Mouse (Mus musculus) heart, adult 2 months (tissue): ENCODE data around the gene Fam84b. TPM values are rescaled to one million over a fixed set of nuclear protein-coding genes. Genes with fewer than 3 reads are reported as not detected.
"Not testable (repeated sequence)": the region's sequence is repeated elsewhere in the genome, so short reads cannot be mapped to it uniquely, and the experiment has no call there.

Experiments
- DNase-seq, 2 experiments: peaks; one replicate each; pipeline ENCODE4 v3.0.0; 2021
- H3K27ac ChIP-seq: fragments of 200-600 bp; 2 replicates; pipeline ENCODE4 v1.8.1; 2022
- H3K27me3 ChIP-seq: fragments of 200-500 bp; 2 replicates; pipeline ENCODE4 v1.6.1; 2012; ENCODE audit warnings: mild to moderate bottlenecking, low read length, inconsistent platforms, mixed read lengths; ENCODE audit not compliant: control insufficient read depth, insufficient read depth
- H3K36me3 ChIP-seq: fragments of 200-500 bp; 2 replicates; pipeline ENCODE4 v1.6.1; 2012; ENCODE audit warnings: low read length, inconsistent platforms; ENCODE audit not compliant: control insufficient read depth, insufficient read depth
- H3K4me1 ChIP-seq: fragments of 200-500 bp; 2 replicates; pipeline ENCODE4 v1.6.1; 2011; ENCODE audit warnings: low read length; ENCODE audit not compliant: control insufficient read depth, insufficient read depth
- H3K4me3 ChIP-seq: fragments of 200-600 bp; 2 replicates; pipeline ENCODE4 v1.8.1; 2022
- H3K79me2 ChIP-seq: fragments of 200-500 bp; replicated peaks from 2 replicates; pipeline ENCODE4 v1.6.1; 2012; ENCODE audit warnings: mild to moderate bottlenecking, inconsistent platforms, low read length, moderate library complexity, mixed read lengths; ENCODE audit not compliant: control insufficient read depth, insufficient read depth
- H3K9ac ChIP-seq: fragments of 200-500 bp; 2 replicates; pipeline ENCODE4 v1.6.1; 2012; ENCODE audit warnings: low read depth, mild to moderate bottlenecking, control low read depth, inconsistent platforms, low read length, mixed read lengths
- CTCF ChIP-seq: fragments of 200-600 bp; IDR thresholded peaks from 2 replicates; pipeline ENCODE4 v1.8.1; 2022; ENCODE audit warnings: antibody characterized with exemption, mild to moderate bottlenecking, moderate library complexity
- EP300 ChIP-seq: fragments of 200-500 bp; IDR thresholded peaks from 2 replicates; pipeline ENCODE4 v1.6.1; 2011; ENCODE audit warnings: low read depth, low read length, control low read depth; ENCODE audit not compliant: insufficient read depth
- POLR2A ChIP-seq: fragments of 200-500 bp; IDR thresholded peaks from 2 replicates; pipeline ENCODE4 v1.6.1; 2011; ENCODE audit warnings: mild to moderate bottlenecking, low read depth, low read length, control low read depth; ENCODE audit not compliant: insufficient read depth
- WGBS: fragments of 180-500 bp; shearing (Covaris S2); methylation state at CpG from one replicate; pipeline ENCODE4 v1.1.7; 2018; 5-methylcytosine and 5-hydroxymethylcytosine counted together
- intact Hi-C: fragments of 180-260 bp; cut with DNase I; formaldehyde crosslinking; loops from one replicate; pipeline ENCODE4 v1.15.1; 2025
- polyA plus RNA-seq: library from polyadenylated mRNA; depleted of rRNA; stranded (reverse); fragments of >200 nt; gene quantifications from 2 replicates; pipeline ENCODE4 v1.2.3, GENCODE M21; 2012
- total RNA-seq, 2 experiments: library from RNA; stranded (reverse); gene quantifications; 2 replicates each; pipeline ENCODE4 v1.2.3; 2021

The Fam84b gene
- total and polyA plus RNA-seq, 3 experiments, result 3.9 to 6.6 (median 4.7) TPM

DNA sequence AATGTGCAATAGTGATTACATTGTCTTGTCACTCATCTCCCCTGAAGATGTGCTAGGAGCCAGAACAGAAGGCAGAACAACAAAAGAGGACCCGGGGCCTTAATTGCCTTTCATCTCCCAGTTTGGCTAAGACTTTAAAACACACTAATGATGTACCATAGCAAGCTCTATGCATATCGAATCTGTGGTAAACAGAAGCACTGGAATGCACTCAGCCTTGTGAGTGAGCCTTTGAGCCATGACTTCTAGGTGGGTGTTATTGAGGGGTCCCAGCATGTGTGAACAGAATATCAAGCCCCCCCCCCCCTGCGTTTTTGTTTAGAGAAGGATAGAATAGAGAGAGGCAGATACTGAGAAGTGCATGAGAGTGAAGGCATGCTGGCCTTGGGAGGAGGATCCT lies 7.7 kb downstream of the Fam84b start:
- DNase-seq, result no peak
- H3K36me3 ChIP-seq, result no peaks in the 10 kb centered on the region
- H3K9ac ChIP-seq, result no peak overlapping the region
- no peak overlapping the region for H3K4me3 ChIP-seq
- no peaks in the 10 kb centered on the region for H3K27me3 ChIP-seq
- 41% methylated on average over 3 of the region's 3 CpGs for WGBS
- no peaks in the 10 kb centered on the region for H3K79me2 ChIP-seq
- TF ChIP-seq EP300, result no peak
- no peak for TF ChIP-seq CTCF
- no peak for TF ChIP-seq POLR2A
- H3K4me1 ChIP-seq, result no peaks in the 10 kb centered on the region; the same call in 1 of the 2 replicates
- intact Hi-C loops, result no loop called here
- no peak overlapping the region for H3K27ac ChIP-seq

DNA sequence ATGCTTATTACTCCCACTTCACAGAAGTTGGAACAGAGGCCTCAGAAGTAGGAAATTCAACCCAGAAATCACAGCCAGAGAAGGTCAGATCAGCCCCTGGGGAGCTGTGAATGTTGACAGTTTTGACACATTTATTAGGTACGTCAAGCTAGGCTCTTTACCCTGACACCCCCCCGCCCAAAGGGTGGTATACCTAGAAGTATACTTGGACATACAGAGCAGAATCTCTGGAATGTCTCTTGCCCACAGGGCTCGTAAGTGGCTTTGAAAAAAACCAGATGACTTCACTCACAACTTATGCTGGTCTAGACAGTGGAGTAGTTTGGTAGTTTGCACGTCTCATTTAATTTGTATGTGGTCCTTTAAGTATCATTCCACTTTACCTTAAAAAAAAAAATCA lies 11.8 kb downstream of the Fam84b start:
- 70% methylated on average over 4 of the region's 4 CpGs for WGBS

DNA sequence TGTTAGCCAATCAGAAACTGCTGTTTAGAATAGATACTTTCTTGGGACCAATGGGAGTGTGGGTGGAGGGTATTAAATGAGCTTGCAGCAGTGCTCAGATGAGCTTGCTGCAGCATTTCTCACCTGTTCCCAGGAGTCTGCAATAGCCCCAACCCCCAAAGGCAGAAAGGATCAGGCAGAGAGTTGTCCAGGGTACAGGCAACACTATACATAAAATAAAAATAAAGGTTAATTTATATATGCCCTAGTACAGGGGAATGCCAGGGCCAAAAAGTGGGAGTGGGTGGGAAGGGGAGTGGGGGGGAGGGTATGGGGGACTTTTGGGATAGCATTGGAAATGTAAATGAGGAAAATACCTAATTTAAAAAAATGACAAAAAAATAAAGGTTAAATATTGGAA lies 12.3 kb downstream of the Fam84b start:
- not testable (repeated sequence) for H3K36me3 ChIP-seq, DNase-seq, H3K4me1 ChIP-seq, H3K27ac ChIP-seq, H3K4me3 ChIP-seq, H3K9ac ChIP-seq, H3K79me2 ChIP-seq, H3K27me3 ChIP-seq
- intact Hi-C loops, result loop anchor here (5.0 kb wide), 1 partner anchor 166 kb away; no protein-coding TSS in a partner anchor

More for the DNA sequence above, 11.8 kb downstream of the Fam84b start:
- no peak overlapping the region for H3K4me3 ChIP-seq
- no peaks in the 10 kb centered on the region for H3K36me3 ChIP-seq
- no peak overlapping the region for H3K9ac ChIP-seq
- intact Hi-C loops, result loop anchor here (5.0 kb wide), 1 partner anchor 166 kb away; no protein-coding TSS in a partner anchor
- DNase-seq, result no peak
- H3K27ac ChIP-seq, result no peak overlapping the region
- H3K4me1 ChIP-seq, result peaks cover 6% of the 10 kb centered on the region
- no peaks in the 10 kb centered on the region for H3K79me2 ChIP-seq
- TF ChIP-seq EP300, result no peak
- TF ChIP-seq CTCF, result no peak
- TF ChIP-seq POLR2A, result no peak
- H3K27me3 ChIP-seq, result no peaks in the 10 kb centered on the region

DNA sequence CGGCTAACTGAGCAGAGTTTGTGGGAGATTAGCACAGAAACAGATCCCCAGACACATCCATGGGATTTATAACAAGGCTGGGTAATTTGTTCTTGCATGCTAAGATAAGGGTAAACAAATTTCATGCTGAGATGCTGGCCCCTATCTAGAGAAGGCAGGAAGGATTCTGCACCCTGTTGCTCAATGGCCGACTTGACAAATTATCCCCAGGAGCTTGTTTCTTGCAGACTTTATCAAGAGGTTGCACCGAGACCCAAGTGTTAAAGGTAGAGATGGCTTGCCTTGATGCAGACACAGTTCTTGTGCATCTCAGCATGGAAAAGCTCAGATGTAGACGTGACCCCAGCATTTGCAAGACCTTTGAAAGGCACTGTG lies 13.3 kb downstream of the Fam84b start:
- peaks cover 6% of the 10 kb centered on the region for H3K4me1 ChIP-seq
- WGBS, result 36% methylated on average over 4 of the region's 4 CpGs
- H3K27me3 ChIP-seq, result no peaks in the 10 kb centered on the region
- H3K4me3 ChIP-seq, result no peak overlapping the region
- DNase-seq, result no peak
- TF ChIP-seq POLR2A (no peak), EP300 (no peak), CTCF (no peak)
- no peak overlapping the region for H3K9ac ChIP-seq
- intact Hi-C loops, result loop anchor here (5.0 kb wide), 1 partner anchor 167 kb away; no protein-coding TSS in a partner anchor
- H3K79me2 ChIP-seq, result no peaks in the 10 kb centered on the region
- peak overlapping the region; percentile 40 for H3K27ac ChIP-seq
- H3K36me3 ChIP-seq, result no peaks in the 10 kb centered on the region

DNA sequence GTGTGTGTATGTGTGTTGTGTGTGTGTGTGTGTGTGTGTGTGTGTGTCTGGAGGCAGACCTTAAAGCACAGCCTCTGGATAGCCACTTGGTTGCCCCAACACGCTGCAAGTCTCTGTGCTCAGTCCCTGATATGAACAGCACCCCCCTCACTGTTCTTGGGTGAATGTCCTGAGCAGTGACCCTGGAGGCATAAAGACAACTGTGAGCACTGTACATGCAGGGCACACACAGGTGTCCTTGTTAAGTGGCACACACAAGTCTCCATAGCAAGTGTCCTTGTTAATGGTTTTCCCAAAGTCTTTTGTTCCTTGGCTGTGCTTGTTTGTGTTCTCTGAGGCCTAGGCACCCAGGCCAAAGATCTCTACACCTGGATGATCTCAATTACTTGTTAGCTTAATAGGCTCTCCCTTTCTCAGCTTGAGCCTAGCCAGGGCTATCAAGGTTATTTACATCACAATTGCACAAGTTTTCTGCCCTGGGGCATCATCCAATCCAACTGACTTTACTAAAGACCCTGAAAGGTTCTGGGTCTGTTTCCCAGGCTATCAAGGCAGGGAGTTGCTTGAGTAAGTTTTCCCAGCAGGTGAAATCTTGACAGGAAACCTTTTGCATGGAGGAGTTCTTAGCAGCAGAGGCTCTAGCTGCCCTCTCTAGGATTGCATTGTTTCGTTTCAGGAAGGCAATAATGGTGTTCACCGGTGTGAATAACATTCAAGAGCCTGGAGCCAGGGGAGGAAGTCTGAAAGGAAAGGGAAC lies 13.9 kb downstream of the Fam84b start:
- TF ChIP-seq POLR2A, result 0 out of 2 replicates have a peak, but pooled peaks have one; percentile 12
- TF ChIP-seq CTCF, result 0 out of 2 replicates have a peak, but pooled peaks have one; percentile 17
- TF ChIP-seq EP300, result 0 out of 2 replicates have a peak, but pooled peaks have one; percentile 18
- WGBS, result 50% methylated on average over 3 of the region's 3 CpGs
- peak in 1 of 2 experiments; percentile 33 for DNase-seq
- Histone ChIP-seq H3K4me1 (peaks cover 6% of the 10 kb centered on the region), H3K36me3 (no peaks in the 10 kb centered on the region), H3K79me2 (no peaks in the 10 kb centered on the region), H3K9ac (no peak overlapping the region), H3K27me3 (no peaks in the 10 kb centered on the region), H3K27ac (peak overlapping the region; percentile 45), H3K4me3 (no peak overlapping the region)
- intact Hi-C loops, result loop anchor here (5.0 kb wide), 1 partner anchor 168 kb away; no protein-coding TSS in a partner anchor

DNA sequence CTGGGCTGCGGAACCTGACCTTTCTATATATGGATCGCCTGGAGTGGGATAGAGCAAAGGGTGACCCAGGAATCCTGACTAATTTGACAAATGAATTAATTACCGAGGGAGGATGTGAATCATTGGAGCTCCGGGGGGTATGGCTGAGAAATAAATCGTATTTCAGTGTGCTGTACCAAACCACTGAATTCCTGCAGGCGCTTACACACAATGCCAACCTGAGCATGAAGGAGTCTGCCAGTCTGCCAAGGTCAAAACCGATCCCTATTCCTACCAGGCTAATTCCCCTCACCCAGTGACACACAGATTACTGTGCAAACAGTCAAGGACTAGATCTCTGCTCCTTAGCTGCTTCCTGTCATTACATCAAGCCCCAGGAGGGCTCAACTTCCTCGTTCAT lies 15.4 kb downstream of the Fam84b start:
- Histone ChIP-seq H3K27me3 (no peaks in the 10 kb centered on the region), H3K4me1 (peaks cover 9% of the 10 kb centered on the region), H3K4me3 (no peak overlapping the region), H3K9ac (no peak overlapping the region), H3K79me2 (no peaks in the 10 kb centered on the region), H3K27ac (no peak overlapping the region), H3K36me3 (no peaks in the 10 kb centered on the region)
- WGBS, result 61% methylated on average over 8 of the region's 8 CpGs
- intact Hi-C loops, result no loop called here
- TF ChIP-seq EP300 (no peak), CTCF (no peak), POLR2A (no peak)
- no peak for DNase-seq
